Mouse (Mus musculus): ENCODE results near the gene Slc26a8. TPM values are rescaled to one million over a fixed set of nuclear protein-coding genes. Genes with fewer than 3 reads are reported as not detected.

Gene Slc26a8
- total RNA-seq, 1 experiment = 1.1 TPM

DNA sequence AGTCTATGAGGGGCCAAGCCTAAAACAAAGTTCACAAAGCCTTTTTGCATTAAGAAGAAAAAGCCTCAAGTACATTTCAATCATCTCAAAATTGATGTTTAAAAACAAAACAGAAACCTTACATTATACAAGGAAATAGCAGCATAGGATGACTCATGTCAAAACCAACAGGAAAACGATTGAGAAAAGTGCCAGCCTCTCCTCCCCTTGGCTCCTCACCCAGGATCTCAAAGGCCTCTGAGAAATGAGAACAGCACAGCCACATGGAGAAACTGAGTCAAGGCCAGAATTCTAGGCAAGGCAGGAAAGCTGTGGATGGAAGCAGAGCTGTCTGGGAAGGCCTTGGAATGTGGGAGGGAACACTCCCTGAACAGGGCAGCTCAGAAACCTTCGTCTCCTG, 101.4 kb downstream of the Slc26a8 start:
- Histone ChIP-seq H3K36me3 (ENCODE audit: control insufficient read depth, insufficient read depth, low read length, poor library complexity, severe bottlenecking) (peaks cover 53% of the 10 kb centered on the region), H3K27ac (ENCODE audit: insufficient read depth, low read depth, low read length, poor library complexity, severe bottlenecking) (peak overlapping the region; percentile 48; the same call in 1 of the 2 replicates), H3K4me3 (ENCODE audit: insufficient read depth in 1 of 2, low read depth in 1 of 2, low read length in 2 of 2, poor library complexity in 1 of 2, severe bottlenecking in 1 of 2) (no peak overlapping the region), H3K4me1 (ENCODE audit: control insufficient read depth in 2 of 2, insufficient read depth in 2 of 2, low read length in 2 of 2, poor library complexity in 1 of 2) (peaks cover 10 to 45% of the 10 kb centered on the region in 2 experiments), H3K9ac (ENCODE audit: insufficient read depth, low read depth, low read length, poor library complexity, severe bottlenecking) (no peak overlapping the region), H3K9me3 (ENCODE audit: control insufficient read depth, insufficient read depth, low read depth, low read length) (no peaks in the 10 kb centered on the region)
- in situ Hi-C loops (cut with MboI; ENCODE audit: low sequenced_read_pairs in 2 of 2, unreplicated experiment in 2 of 2) = no loop called here
- DNase-seq (ENCODE audit: low read depth, low spot score) = no peak
- no peak for TF ChIP-seq MAFK (IDR thresholded peaks at IDR 0.05; ENCODE audit: insufficient read depth, low read depth, low read length)
- TF ChIP-seq ZNF384 (IDR thresholded peaks at IDR 0.05; ENCODE audit: low read depth, low read length) = no peak
- TF ChIP-seq CHD2 (IDR thresholded peaks at IDR 0.05; ENCODE audit: low read depth, low read length) = no peak
- no peak for TF ChIP-seq ZC3H11A (IDR thresholded peaks at IDR 0.05; ENCODE audit: borderline replicate concordance, low read depth, low read length)

Other genes with a start within 250 kb of the Slc26a8 start
- 43.6 and 45.7 TPM in 2 replicates for gene Fkbp5, start 172.7 kb downstream of the Slc26a8 start, total RNA-seq (2012; rRNA removed)
- gene Armc12, start 159.4 kb downstream of the Slc26a8 start, total RNA-seq (2012; rRNA removed) = not detected in 2 replicates
- not detected in 2 replicates for gene Clpsl2, start 140.8 kb downstream of the Slc26a8 start, total RNA-seq (2012; rRNA removed)
- 2.5 and 2.9 TPM in 2 replicates for gene Clps, start 129.5 kb downstream of the Slc26a8 start, total RNA-seq (2012; rRNA removed)
- 0.76 and 1.7 TPM in 2 replicates for gene Lhfpl5, start 114.6 kb downstream of the Slc26a8 start, total RNA-seq (2012; rRNA removed)
- gene Srpk1, start 67.5 kb downstream of the Slc26a8 start, total RNA-seq (2012; rRNA removed) = 103 and 115 TPM in 2 replicates
- 65.9 and 77.3 TPM in 2 replicates for gene Mapk14, start 1.1 kb upstream of the Slc26a8 start, total RNA-seq (2012; rRNA removed)
- gene AC170998.1, start 35.9 kb upstream of the Slc26a8 start, total RNA-seq (2012; rRNA removed) = 2.5 and 4.1 TPM in 2 replicates
- gene Mapk13, start 79.1 kb upstream of the Slc26a8 start, total RNA-seq (2012; rRNA removed) = 7.1 and 14.6 TPM in 2 replicates
- 20.5 and 24.5 TPM in 2 replicates for gene Brpf3, start 110.9 kb upstream of the Slc26a8 start, total RNA-seq (2012; rRNA removed)
- gene Pnpla1, start 168.2 kb upstream of the Slc26a8 start, total RNA-seq (2012; rRNA removed) = 0.05 and 0.27 TPM in 2 replicates
- gene 4930539E08Rik, start 225.1 kb upstream of the Slc26a8 start, total RNA-seq (2012; rRNA removed) = 1.2 and 1.4 TPM in 2 replicates

Data from ES-E14 (cell line).